Comparison of ENCODE assay signal across 8 mouse cellular contexts in genomic region chr2:173229578-173230224, GRCm38 (mm10). TPM values are rescaled to one million over a fixed set of nuclear protein-coding genes. Genes with fewer than 3 reads are reported as not detected.
DNase-seq lines count a peak whose midpoint lies in the region; ATAC-seq and TF ChIP-seq lines count a peak whose summit lies in the region.

No protein-coding gene starts in this region.

- H3K27ac ChIP-seq in CH12.LX (ENCODE audit: insufficient read depth, low read depth) = peak overlapping the region; percentile 16; the same call in 1 of the 2 replicates
- 0 out of 2 replicates have a peak overlapping the region, but pooled peaks have one; percentile 21 for H3K27ac ChIP-seq in forebrain, embryonic 13.5 days
- H3K27ac ChIP-seq in liver, embryonic 16.5 days (ENCODE audit: low read length) = no peak overlapping the region
- peak overlapping the region; percentile 59; the same call in 1 of the 2 replicates for H3K27ac ChIP-seq in neural tube, embryonic 13.5 days (replicated peaks)
- H3K27ac ChIP-seq in testis, adult 2 months (ENCODE audit: control insufficient read depth, insufficient read depth, low read depth, low read length) = no peak overlapping the region

- TF ChIP-seq EP300 in CH12.LX (IDR thresholded peaks at IDR 0.05; ENCODE audit: low read length) = no peak

- WGBS in forebrain, embryonic 13.5 days = 2% methylated on average over 10 of the region's 10 CpGs
- 4% methylated on average over 10 of the region's 10 CpGs for WGBS in liver, embryonic 16.5 days (ENCODE audit: insufficient replicate concordance)
- 3% methylated on average over 10 of the region's 10 CpGs for WGBS in neural tube, embryonic 13.5 days

- dilution Hi-C loops in CH12.LX (cut with MboI; ENCODE audit: extremely low pct_ligation_motif_present, extremely low pct_unique_long_range_greater_than_20kb, low sequenced_read_pairs) = no loop called here

- no peaks in the 10 kb centered on the region for H3K27me3 ChIP-seq in CH12.LX (replicated peaks)
- H3K27me3 ChIP-seq in forebrain, embryonic 13.5 days = no peaks in the 10 kb centered on the region
- H3K27me3 ChIP-seq in liver, embryonic 16.5 days (ENCODE audit: control insufficient read depth, insufficient read depth, low read depth, low read length) = no peaks in the 10 kb centered on the region
- H3K27me3 ChIP-seq in neural tube, embryonic 13.5 days = no peaks in the 10 kb centered on the region
- H3K27me3 ChIP-seq in testis, adult 2 months (ENCODE audit: control insufficient read depth, insufficient read depth, low read length) = no peaks in the 10 kb centered on the region

- peak; percentile 78 for TF ChIP-seq RAD21 in CH12.LX (IDR thresholded peaks at IDR 0.05; ENCODE audit: low read depth, low read length)

- DNase-seq in CH12.LX (ENCODE audit: extremely low read depth) = peak; percentile 86
- peak; percentile 66 for DNase-seq in c-Kit-positive CD71-positive TER-119-positive erythroid progenitor cells, embryonic 14.5 days (ENCODE audit: low spot score)
- peak; percentile 91 to 94 for DNase-seq in heart, postnatal 10 days
- DNase-seq in kidney, postnatal 4 days = peak; percentile 97 to 98

- no peak overlapping the region for H3K4me2 ChIP-seq in CH12.LX (ENCODE audit: insufficient read depth, low read depth, poor library complexity, severe bottlenecking)
- peak overlapping the region; percentile 42 for H3K4me2 ChIP-seq in forebrain, embryonic 13.5 days
- H3K4me2 ChIP-seq in liver, embryonic 16.5 days (ENCODE audit: low read depth, low read length) = no peak overlapping the region
- peak overlapping the region; percentile 30; the same call in 1 of the 2 replicates for H3K4me2 ChIP-seq in neural tube, embryonic 13.5 days

- peak; percentile 90 for ATAC-seq in forebrain, embryonic 13.5 days
- peak; percentile 45 for ATAC-seq in liver, embryonic 16.5 days (ENCODE audit: low read depth)
- peak; percentile 71 for ATAC-seq in neural tube, embryonic 13.5 days (ENCODE audit: low read depth)

- no peak overlapping the region for H3K4me3 ChIP-seq in CH12.LX (replicated peaks in 1 of 3; ENCODE audit: low read depth in 2 of 3, low read length in 2 of 3, poor library complexity in 1 of 3)
- H3K4me3 ChIP-seq in forebrain, embryonic 13.5 days = 0 out of 2 replicates have a peak overlapping the region, but pooled peaks have one; percentile 6
- H3K4me3 ChIP-seq in liver, embryonic 16.5 days (ENCODE audit: low read depth, low read length) = no peak overlapping the region
- no peak overlapping the region for H3K4me3 ChIP-seq in neural tube, embryonic 13.5 days
- no peak overlapping the region for H3K4me3 ChIP-seq in testis, adult 2 months (ENCODE audit: control insufficient read depth, low read depth, low read length)

- intact Hi-C loops in heart, postnatal 10 days (cut with DNase I) = loop anchor here (2.0 to 5.0 kb wide), 4 partner anchors 45 to 317 kb away; no protein-coding TSS in a partner anchor

- in situ Hi-C loops in CH12.LX (cut with MboI; ENCODE audit: low pct_ligation_motif_present, low pct_unique_long_range_greater_than_20kb, low sequenced_read_pairs) = loop anchor here (5.0 kb wide), 3 partner anchors 38 to 318 kb away; no protein-coding TSS in a partner anchor

- H3K36me3 ChIP-seq in CH12.LX (replicated peaks in 1 of 2; ENCODE audit: control insufficient read depth in 1 of 2, insufficient read depth in 1 of 2, low read length in 1 of 2) = peaks cover 46 to 71% of the 10 kb centered on the region in 2 experiments
- H3K36me3 ChIP-seq in forebrain, embryonic 13.5 days (ENCODE audit: poor library complexity, severe bottlenecking) = peaks cover 75% of the 10 kb centered on the region
- no peaks in the 10 kb centered on the region for H3K36me3 ChIP-seq in liver, embryonic 16.5 days (ENCODE audit: control insufficient read depth, insufficient read depth)
- H3K36me3 ChIP-seq in neural tube, embryonic 13.5 days = peaks cover 72% of the 10 kb centered on the region
- H3K36me3 ChIP-seq in testis, adult 2 months (ENCODE audit: control insufficient read depth, insufficient read depth, low read length) = no peaks in the 10 kb centered on the region

- H3K9me3 ChIP-seq in CH12.LX (replicated peaks; ENCODE audit: low read length) = no peaks in the 10 kb centered on the region
- H3K9me3 ChIP-seq in forebrain, embryonic 13.5 days (replicated peaks) = no peaks in the 10 kb centered on the region
- H3K9me3 ChIP-seq in liver, embryonic 16.5 days (replicated peaks; ENCODE audit: control insufficient read depth, low read length) = no peaks in the 10 kb centered on the region
- no peaks in the 10 kb centered on the region for H3K9me3 ChIP-seq in neural tube, embryonic 13.5 days

- peaks cover 10 to 23% of the 10 kb centered on the region in 2 experiments for H3K4me1 ChIP-seq in CH12.LX (ENCODE audit: control insufficient read depth in 1 of 2, insufficient read depth in 2 of 2)
- H3K4me1 ChIP-seq in forebrain, embryonic 13.5 days = peaks cover 15% of the 10 kb centered on the region; the same call in 1 of the 2 replicates
- H3K4me1 ChIP-seq in liver, embryonic 16.5 days (ENCODE audit: control insufficient read depth, low read depth, low read length) = no peaks in the 10 kb centered on the region
- H3K4me1 ChIP-seq in neural tube, embryonic 13.5 days (replicated peaks) = peaks cover 60% of the 10 kb centered on the region
- H3K4me1 ChIP-seq in testis, adult 2 months (ENCODE audit: control insufficient read depth, insufficient read depth, low read length) = peaks cover 2% of the 10 kb centered on the region; the same call in 1 of the 2 replicates

- H3K9ac ChIP-seq in CH12.LX (ENCODE audit: insufficient read depth, low read depth) = no peak overlapping the region
- no peak overlapping the region for H3K9ac ChIP-seq in forebrain, embryonic 13.5 days
- H3K9ac ChIP-seq in liver, embryonic 16.5 days (ENCODE audit: low read depth, low read length) = no peak overlapping the region
- 0 out of 2 replicates have a peak overlapping the region, but pooled peaks have one; percentile 22 for H3K9ac ChIP-seq in neural tube, embryonic 13.5 days

- H3K79me2 ChIP-seq in CH12.LX (replicated peaks; ENCODE audit: control insufficient read depth, extremely low read depth, insufficient read depth, poor library complexity, severe bottlenecking) = peaks cover under 1% of the 10 kb centered on the region; the same call in 1 of the 2 replicates

- TF ChIP-seq CTCF in CH12.LX (conservative IDR thresholded peaks at IDR 0.05 in 1 of 2, IDR thresholded peaks at IDR 0.05 in 1 of 2; ENCODE audit: low read depth in 2 of 2, low read length in 2 of 2) = peak; percentile 81 to 96
- TF ChIP-seq CTCF in testis, adult 2 months (IDR thresholded peaks at IDR 0.05; ENCODE audit: control insufficient read depth, insufficient read depth, insufficient replicate concordance, low read depth, low read length) = peak; percentile 99

- no peak for TF ChIP-seq POLR2A in CH12.LX (IDR thresholded peaks at IDR 0.05; ENCODE audit: low read depth, low read length)
- TF ChIP-seq POLR2A in testis, adult 2 months (IDR thresholded peaks at IDR 0.05; ENCODE audit: control insufficient read depth, low read depth, low read length) = no peak

TF ChIP-seq in CH12.LX, 34 proteins besides CTCF, POLR2A, EP300 and RAD21 (continues in another document):
- TF ChIP-seq MAZ (IDR thresholded peaks at IDR 0.05; ENCODE audit: low read depth, low read length) (0 out of 2 replicates have a peak, but pooled peaks have one; percentile 42), ELF1 (IDR thresholded peaks at IDR 0.05; ENCODE audit: low read depth, low read length) (no peak), ZKSCAN1 (IDR thresholded peaks at IDR 0.05; ENCODE audit: borderline replicate concordance, low read depth, low read length) (no peak), SIN3A (IDR thresholded peaks at IDR 0.05; ENCODE audit: low read length) (no peak), MAX (IDR thresholded peaks at IDR 0.05; ENCODE audit: low read length) (no peak), CHD1 (IDR thresholded peaks at IDR 0.05; ENCODE audit: low read depth, low read length) (no peak), UBTF (IDR thresholded peaks at IDR 0.05; ENCODE audit: low read depth, low read length) (no peak), NELFE (IDR thresholded peaks at IDR 0.05; ENCODE audit: low read depth, low read length) (0 out of 2 replicates have a peak, but pooled peaks have one; percentile 47), JUND (conservative IDR thresholded peaks at IDR 0.05; ENCODE audit: low read depth, low read length) (no peak), E2F4 (IDR thresholded peaks at IDR 0.05; ENCODE audit: insufficient replicate concordance, low read depth, low read length) (no peak), HCFC1 (IDR thresholded peaks at IDR 0.05; ENCODE audit: low read depth, low read length) (no peak), MEF2A (IDR thresholded peaks at IDR 0.05; ENCODE audit: borderline replicate concordance, low read depth, low read length) (0 out of 2 replicates have a peak, but pooled peaks have one; percentile 7), MAFK (IDR thresholded peaks at IDR 0.05; ENCODE audit: insufficient replicate concordance, low read length) (no peak), ZC3H11A (IDR thresholded peaks at IDR 0.05; ENCODE audit: low read depth, low read length) (peak; percentile 57; the same call in 1 of the 2 replicates), ZNF384 (IDR thresholded peaks at IDR 0.05; ENCODE audit: low read depth, low read length) (peak; percentile 18; the same call in 1 of the 2 replicates), TBP (conservative IDR thresholded peaks at IDR 0.05; ENCODE audit: low read depth, low read length) (no peak), NRF1 (IDR thresholded peaks at IDR 0.05; ENCODE audit: low read depth, low read length) (no peak)

RNA-seq across cellular contexts. Expression of gene Zbp1, which starts 11.0 kb away (rescaled TPM):
- total RNA-seq in CH12.LX (2012; rRNA removed) (8.4 and 8.7 TPM in 2 replicates), CH12.LX (2014; rRNA removed) (7.3 and 9.8 TPM in 2 replicates)
- polyA plus RNA-seq in CH12.LX (2012; ENCODE audit: insufficient read length, low read depth) = 7.9 and 8.1 TPM in 2 replicates
- not detected in 2 replicates for polyA plus RNA-seq in forebrain, embryonic 13.5 days (2015; fragmentation: Nextera tagmentation; extraction: Ambion mirVana)
- total RNA-seq in heart, postnatal 10 days (2021) = under 1 TPM; 0.25 to 0.41 TPM
- polyA plus RNA-seq in liver, embryonic 16.5 days (2015; fragmentation: Nextera tagmentation; extraction: Ambion mirVana) = 0.68 and 1.0 TPM in 2 replicates
- 0.22 and 0.40 TPM in 2 replicates for polyA plus RNA-seq in neural tube, embryonic 13.5 days (2015; fragmentation: Nextera tagmentation; extraction: Ambion mirVana)
- polyA plus RNA-seq in testis, adult 2 months (2012; rRNA removed) = 0.30 and 0.40 TPM in 2 replicates

RNA-seq across cellular contexts. Expression of gene Pmepa1, which starts 46.6 kb away (rescaled TPM):
- total RNA-seq in CH12.LX (2012; rRNA removed) = 9.8 and 9.9 TPM in 2 replicates
- 1.2 and 1.6 TPM in 2 replicates for total RNA-seq in CH12.LX (2014; rRNA removed)
- 11.0 and 11.8 TPM in 2 replicates for polyA plus RNA-seq in CH12.LX (2012; ENCODE audit: insufficient read length, low read depth)
- 4.6 and 5.3 TPM in 2 replicates for polyA plus RNA-seq in forebrain, embryonic 13.5 days (2015; fragmentation: Nextera tagmentation; extraction: Ambion mirVana)
- total RNA-seq in heart, postnatal 10 days (2021) = 10 to 100 TPM; 55.1 to 57.2 TPM
- 0.13 and 0.14 TPM in 2 replicates for polyA plus RNA-seq in liver, embryonic 16.5 days (2015; fragmentation: Nextera tagmentation; extraction: Ambion mirVana)
- 5.2 and 6.0 TPM in 2 replicates for polyA plus RNA-seq in neural tube, embryonic 13.5 days (2015; fragmentation: Nextera tagmentation; extraction: Ambion mirVana)
- polyA plus RNA-seq in testis, adult 2 months (2012; rRNA removed) = 2.6 and 3.2 TPM in 2 replicates

Comparison
In these comparisons a context has a peak if more than half of its experiments do, and no peak if none do; other contexts are left out.
1. H3K27ac ChIP-seq: peak in CH12.LX (single experiment), forebrain, embryonic 13.5 days (single experiment) and neural tube, embryonic 13.5 days (single experiment); none in liver, embryonic 16.5 days (single experiment) and testis, adult 2 months (single experiment).
2. H3K4me2 ChIP-seq: peak in forebrain, embryonic 13.5 days (single experiment) and neural tube, embryonic 13.5 days (single experiment); none in CH12.LX (single experiment) and liver, embryonic 16.5 days (single experiment).
3. Peak in every context shown above with its lines, with median percentiles within 50 percentile points of each other: DNase-seq and ATAC-seq.